Mouse (Mus musculus) naive thymus-derived CD4-positive, alpha-beta T cell, adult 2 months (primary cell): Measurements from ENCODE around the gene Lingo4.

Experiments used
- DNase-seq: peaks from one replicate; pipeline ENCODE4 v3.0.0-alpha.2; 2011; ENCODE audit warnings: low read depth

Gene Lingo4

DNA sequence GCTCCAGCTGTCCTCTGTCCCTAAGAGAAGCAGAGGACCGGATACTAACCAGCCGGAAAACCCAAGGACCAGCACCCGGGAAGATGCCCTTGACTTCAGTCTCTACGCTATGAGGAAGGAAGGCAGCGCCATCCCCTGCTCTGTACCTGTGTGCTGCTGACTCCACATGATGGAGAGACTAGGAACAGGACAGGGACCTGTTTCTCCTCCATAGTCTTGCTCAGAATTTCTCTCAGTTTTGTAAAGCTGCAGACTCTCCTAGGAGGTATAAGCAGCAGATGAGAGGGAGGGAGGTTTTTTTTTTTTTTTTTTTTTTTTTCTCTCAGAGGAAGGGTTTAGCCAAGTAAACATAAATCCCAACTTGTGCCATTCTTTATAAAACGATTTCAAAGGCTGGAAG, at the start of gene Lingo4:
TSS of gene Lingo4 (plus strand) at position 301 of the 400 bp plus-strand sequence.
- no peak for DNase-seq

DNA sequence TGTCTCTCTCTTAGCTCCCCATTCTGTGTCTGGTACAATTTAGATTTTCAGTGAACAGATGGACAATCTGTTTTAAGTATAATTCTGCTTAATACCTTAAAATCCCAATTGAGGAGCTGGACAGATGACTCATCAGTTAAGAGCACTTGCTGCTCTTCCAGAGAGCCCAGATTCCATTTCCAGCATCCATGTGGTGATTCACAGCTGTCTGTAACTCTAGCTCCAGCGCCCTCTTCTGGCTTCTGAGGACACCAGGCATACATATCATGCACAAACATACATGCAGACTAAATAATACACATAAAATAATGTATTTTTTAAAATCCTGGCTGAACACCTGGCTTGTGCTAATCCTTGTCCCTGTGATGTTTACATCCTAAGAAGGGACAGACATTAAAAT, 37.5 kb upstream of the Lingo4 start:
- no peak for DNase-seq

DNA sequence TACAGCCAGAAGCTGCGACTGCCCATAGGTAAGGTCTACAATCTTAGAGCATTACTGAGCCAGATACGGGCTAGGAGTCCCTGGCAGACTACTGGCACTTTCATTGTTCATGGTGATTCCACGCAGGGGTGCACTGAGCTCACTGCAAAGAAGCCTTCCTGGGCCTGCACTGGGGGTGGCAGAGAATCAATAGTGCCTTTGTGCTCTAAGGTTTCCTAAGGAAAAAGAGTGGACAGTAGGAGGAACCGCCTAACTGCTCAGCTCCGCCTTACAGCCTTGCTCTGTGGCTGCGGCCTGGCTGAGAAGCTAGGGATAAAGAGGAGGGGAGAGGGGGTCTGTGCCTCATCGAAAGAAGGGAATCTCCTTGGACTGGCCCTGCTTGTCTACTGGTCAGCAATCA, 36.2 kb upstream of the Lingo4 start, which contains the start of gene C2cd4d:
TSS of gene C2cd4d (plus strand) at position 301 of the 400 bp plus-strand sequence.
- DNase-seq: no peak

DNA sequence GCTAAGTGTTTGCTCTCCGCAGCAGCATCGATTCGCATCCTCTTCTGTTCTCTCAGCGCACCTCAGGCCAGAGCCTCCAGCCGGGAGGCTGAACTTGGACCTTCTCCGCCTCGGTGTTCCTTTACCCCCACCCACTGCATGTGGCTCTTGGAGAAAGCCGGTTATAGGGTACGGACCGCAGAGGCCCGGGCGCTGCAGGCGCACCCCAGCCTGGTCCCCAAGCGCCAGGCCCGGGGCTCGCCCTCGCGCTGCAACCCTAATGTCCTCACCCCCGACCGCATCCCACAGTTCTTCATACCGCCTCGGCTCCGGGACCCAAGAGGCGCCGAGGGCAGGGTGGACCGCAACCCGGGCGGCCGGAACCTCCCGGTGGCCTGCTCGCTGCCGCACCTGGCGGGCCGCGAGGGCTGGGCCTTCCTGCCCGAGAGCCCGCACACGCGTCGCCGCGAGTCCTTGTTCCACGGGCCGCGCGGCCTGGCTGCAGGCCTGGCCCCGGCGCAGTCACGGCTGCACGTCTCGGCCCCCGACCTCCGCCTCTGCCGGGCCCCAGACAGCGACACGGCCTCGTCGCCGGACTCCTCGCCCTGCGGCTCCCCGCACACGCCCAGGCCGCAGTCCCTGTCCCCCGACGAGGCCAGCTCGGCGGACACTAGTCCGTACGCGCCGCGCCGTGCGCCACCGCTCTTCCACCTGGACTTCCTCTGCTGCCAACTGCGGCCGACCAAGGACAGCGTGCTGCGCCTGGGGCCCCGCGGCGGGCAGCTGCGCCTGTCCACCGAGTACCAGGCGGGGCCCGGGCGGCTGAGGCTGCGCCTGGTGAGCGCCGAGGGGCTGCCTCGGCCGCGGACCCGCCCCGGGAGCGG, 34.8 kb upstream of the Lingo4 start:
- no peak for DNase-seq

DNA sequence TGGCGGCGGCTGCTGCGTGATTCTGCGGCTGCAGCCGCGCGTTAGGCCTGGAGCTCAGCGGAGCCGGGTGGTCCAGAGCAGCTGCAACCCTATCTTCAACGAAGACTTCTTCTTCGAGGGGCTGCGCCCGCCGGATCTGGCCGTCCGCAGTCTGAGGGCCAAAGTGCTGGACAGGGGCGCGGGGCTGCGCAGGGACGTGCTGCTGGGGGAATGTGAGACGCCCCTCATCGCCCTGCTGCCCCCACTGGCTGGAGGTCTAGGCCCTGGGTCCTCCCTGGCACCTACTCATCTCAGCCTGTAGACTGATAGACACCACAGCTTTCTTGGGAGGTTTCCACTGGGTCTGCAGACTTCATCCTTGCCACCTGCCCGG, 34.2 kb upstream of the Lingo4 start:
- DNase-seq: no peak

DNA sequence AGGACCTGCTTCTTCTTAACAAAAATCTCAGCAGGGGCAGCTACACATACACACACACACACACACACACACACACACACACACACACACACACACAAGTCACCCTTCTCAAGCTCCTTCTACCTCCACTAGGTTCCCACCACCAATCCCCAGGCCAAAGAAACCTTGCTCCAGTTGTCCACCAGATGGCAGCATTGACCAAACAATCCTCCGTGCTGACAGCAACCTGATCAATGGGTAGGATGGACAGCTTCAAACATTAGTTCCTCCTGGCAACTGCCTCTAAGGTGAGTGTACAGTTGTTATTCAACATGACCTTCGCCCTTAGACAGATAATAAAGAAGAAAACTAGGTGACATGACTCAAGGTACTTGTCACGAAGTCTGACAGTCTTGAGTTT, 31.6 kb upstream of the Lingo4 start:
- DNase-seq: peak; percentile 88

DNA sequence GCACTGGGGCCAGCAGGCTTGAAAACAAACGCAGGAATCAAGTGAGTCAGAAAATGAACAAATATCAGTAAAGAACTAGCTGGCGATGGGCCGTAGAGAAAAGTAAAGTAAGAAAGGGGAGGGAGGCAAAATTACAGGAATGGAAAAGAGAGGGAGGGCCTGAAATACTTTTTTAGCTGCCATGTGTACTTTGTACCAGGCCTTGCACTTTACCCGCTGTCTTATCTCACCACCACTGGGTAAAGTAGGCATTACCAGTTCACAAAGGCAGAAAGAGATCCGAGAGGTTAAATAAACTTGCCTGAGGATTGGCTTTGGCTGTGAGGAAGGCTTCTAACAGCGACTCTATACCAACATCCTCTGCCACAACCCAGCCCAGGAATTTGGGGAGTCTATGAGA, 30.8 kb upstream of the Lingo4 start:
- no peak for DNase-seq

DNA sequence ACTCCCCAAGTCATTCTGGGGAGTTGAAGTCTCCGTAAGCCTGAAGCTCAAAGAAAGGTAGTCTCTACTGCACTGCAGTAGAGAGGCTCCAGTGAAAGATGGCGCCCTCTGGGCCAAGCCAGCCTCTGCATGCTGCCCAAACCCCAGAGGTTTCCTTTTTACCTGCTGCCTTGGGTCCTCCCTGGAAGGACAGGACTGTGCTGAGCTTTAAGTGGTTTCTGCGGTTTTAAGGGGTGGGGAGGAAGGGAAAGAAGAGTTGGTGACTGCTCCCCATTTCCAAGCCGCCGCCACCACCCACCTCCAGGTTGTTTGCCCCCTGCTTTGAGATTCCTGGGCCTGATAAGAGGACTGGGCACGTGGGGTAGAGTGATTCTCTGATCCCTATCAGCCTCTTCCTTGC, 29.7 kb upstream of the Lingo4 start:
- no peak for DNase-seq

DNA sequence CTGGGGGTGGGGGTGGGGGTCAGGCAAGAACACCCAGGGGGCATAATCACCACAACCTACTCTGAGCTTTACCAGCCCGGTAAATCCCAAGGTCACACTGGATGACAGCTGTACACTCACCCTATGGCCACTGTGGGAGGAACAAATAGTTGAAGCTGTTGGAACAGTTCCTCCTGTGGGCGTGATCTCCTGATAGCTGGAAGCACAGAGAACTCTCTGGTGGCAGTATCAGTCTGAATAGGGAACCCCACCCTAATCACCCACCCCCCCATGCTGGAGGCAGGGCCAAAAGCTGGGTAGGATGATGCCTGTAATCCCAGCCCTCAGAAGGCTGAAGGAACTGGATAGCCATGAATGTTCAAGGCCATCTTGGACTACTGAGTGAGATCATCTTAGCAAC, 28.6 kb upstream of the Lingo4 start:
- no peak for DNase-seq

DNA sequence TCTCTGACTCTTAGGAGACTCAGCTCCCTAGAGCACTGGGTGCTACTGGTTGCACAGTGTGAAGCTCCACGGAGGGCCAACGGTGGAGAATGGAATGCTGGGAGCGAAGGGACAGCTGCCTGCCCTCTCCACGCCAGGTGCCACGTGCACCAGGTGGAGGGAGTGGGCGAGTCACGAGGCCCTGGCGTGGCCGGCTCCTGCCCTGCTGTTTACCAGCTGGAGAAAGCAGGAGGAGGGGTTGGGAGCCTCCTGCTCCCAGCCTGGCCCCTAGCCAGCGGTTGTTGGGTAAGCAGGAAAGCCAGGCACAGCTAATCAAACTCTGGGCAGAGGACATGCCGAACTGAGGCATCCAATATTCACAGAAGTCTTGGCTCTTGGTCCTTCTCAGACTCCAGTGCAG, 26.7 kb upstream of the Lingo4 start:
- no peak for DNase-seq

DNA sequence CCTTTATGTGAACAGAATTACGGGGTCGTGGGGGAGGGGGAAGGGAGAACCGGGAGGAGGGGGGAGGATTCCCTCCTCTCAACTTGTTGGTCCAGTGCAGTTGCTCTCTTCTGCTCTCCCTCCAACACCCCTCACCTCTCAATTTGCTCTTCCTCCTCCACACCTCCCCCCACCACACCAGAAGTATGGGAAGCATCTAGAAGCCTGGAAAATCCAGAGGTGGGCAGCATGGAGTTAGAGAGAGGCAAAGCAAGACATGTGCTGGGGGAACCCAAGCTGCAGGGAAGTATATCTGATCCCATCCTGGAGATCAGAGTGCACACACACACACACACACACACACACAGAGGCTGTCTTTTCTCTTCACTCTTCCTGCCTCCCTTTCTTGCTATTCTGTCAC, 26.3 kb upstream of the Lingo4 start:
- no peak for DNase-seq

DNA sequence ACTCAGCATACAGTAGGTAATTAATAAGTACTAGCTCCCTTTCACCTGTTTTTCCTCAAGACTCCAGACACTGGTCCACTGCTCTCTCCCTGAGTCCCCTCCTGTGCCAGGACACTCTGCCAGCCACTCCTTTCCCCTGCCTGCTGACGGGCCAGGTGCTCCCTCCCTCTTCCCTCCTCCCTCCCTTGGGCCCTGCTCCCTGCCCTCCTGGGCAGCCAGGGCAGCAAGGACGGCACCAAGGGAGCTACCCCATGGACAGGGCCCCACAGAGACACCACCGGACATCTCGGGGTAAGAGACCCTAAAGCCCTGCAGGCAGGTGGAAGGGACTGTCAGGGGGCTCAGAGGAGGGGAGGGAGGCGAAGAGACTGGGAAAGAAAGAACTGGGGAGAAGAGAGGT, 25.7 kb upstream of the Lingo4 start, which contains the start of gene Rorc:
TSS of gene Rorc (plus strand) at position 154 of the 400 bp plus-strand sequence.
- DNase-seq: no peak

DNA sequence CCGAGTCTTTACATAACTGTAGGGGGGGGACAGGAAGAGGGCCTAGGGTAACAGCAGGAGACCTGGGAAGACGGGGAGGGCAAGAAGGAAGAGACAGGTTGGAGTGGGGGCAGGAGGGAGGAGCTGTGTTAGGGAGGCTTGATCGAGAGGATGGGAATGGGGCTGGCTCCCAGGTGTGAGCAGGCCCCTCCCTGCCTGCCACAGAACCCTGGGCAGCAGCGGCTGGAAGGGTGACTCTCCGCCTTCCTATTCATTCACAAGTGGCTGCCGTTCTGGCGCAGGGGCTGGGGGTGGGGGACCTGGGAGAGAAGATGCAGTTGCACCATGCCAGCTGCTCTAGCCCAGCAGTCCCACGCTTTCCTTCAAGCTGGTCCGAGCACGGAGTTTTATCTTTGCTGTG, 25.2 kb upstream of the Lingo4 start:
- DNase-seq: no peak

DNA sequence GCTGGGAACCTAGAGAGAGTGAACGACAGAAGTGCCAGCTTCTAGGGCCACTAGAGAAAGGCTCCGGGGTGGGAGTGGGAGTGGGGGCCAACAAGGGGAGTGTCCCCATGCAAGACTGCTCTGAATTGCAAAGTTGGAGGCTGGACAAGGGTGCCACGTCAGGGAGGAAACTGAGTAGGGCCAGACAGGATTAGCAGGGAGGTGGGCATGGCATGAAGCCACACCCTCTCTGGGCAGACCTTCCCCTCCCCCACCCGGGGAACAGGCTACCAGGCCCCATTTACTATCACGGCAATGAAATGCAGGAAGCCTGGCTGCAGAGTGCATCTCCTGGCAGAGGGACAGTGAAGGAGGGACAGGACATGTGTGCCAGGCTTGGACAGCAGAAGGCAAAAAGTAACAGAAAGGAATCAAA, 24.7 kb upstream of the Lingo4 start:
- no peak for DNase-seq

DNA sequence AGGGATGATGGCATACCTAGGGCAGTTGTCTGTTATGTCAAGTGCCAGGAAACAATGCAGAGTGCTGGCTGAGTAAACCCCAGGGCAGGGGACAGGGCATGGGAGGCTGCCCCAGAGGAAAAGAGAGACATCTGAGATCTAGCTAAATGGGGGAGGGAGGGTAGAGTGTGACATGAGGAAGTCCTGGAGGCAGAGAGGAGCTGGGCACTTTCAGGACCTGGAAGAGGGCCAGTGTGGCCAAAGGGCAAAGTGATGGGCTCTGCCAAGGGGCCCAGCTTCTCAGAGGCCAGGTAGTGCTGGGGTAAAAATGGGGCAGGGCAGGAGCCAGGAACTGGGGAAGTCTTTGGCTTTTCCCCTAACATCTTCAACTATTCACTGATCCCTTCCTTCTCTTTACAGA, 23.7 kb upstream of the Lingo4 start:
- no peak for DNase-seq

DNA sequence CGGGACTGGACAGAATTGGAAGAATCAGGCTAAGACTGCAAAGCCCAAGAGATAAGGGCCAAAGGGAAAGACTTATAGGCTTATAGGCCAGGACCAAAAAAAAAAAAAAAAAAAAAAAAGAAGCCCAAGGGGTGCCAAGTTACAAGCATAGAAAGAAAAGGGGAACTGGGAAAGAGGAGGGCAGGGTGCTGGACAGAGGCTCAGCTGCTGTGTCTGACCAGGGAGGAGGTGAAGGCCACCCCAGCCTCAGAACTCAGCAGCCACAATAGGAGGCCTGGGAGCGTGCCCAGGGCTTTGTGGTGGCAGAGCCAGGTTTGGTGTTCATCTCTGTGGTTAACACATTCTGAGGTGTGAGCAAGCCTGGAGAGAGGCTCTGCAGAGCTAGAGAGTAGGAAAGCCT, 23.2 kb upstream of the Lingo4 start:
- no peak for DNase-seq

DNA sequence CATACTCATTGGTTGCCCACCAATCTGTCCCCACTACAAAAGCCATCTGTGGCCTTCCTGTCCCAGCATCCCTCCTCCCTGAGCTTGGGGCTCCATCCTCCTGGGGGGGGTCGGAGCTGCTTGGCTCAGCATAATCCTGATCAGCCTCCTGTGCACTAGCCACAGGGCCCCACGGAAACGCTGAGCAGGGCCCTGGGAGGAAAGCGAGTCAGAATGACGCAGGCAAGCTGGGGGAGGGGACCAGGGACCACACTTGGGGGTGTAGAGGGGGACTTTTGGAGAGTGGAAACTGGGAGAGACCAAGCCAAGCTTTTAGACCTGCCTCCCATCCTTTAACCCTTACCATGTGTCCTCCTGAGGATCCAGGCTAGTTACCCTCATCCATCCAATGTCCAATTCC, 22.5 kb upstream of the Lingo4 start:
- DNase-seq: no peak

DNA sequence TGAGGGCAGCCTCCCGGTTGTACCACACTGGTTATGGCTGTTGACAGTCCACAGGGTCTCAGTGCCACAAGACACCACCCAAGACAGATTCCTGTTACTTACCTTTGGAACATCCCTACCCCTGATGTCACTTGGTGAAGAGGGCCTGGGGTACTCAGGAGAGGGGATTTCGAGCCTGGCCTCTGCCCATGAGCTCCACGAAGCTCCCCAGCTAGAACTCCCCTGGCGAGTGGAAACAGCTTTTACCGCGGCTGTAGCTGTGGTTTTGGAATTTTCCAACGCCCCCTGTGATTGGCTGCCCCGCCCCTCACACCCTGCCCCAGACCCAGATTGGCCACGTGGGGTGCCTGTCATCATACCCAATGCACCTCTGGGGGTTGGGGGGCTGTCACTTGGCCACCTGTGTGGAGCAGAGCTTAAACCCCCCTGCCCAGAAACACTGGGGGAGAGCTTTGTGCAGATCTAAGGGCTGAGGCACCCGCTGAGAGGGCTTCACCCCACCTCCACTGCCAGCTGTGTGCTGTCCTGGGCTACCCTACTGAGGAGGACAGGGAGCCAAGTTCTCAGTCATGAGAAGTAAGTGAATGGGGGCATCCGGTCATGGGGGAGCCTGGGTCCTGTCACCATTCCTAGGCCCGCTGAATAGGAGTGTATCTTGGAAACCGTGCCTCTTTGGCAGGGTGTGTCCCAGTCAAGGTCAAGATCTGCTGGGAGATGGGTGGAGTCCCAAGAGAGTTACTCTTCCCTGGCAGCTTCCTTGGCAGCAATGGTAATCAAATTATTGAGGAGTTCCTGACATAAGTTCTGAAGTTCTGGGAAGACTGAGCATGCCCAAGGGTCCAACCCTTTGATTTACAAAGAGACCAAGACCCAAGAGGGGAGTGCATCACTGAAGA, 21.0 kb upstream of the Lingo4 start:
- DNase-seq: no peak

DNA sequence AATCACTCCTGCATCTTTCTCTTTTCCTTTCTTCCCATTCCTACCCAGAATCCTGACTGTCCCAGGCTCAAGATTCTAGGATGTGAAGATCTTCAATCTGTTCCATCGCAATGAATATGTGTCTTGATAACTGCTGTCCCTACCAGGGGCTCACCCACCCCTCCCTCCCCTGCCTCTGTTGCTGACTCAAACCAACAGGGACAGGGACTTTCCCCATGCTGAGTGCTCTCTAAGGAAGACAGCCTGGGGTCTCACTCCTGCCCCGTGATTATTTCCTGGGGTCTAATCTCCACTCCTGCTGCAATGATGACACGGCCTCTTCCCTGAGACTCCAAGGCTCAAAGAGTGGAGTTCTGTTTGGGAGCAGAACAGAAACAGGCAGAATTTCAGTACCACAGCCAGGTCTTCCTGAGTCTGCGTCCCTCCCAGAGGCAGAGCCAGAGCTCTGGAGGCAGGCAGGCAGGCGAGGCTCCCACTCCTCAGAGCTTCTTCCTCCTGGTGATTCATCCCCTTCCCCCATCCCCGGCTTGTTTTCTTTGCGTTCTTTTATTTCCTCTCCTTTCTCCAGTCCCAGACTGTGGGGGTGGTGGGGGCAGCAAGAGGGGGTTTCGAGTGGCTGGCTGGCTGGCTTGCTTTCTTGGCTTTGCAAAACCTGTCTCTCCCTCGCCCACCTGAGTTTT, 18.3 kb upstream of the Lingo4 start:
- no peak for DNase-seq

DNA sequence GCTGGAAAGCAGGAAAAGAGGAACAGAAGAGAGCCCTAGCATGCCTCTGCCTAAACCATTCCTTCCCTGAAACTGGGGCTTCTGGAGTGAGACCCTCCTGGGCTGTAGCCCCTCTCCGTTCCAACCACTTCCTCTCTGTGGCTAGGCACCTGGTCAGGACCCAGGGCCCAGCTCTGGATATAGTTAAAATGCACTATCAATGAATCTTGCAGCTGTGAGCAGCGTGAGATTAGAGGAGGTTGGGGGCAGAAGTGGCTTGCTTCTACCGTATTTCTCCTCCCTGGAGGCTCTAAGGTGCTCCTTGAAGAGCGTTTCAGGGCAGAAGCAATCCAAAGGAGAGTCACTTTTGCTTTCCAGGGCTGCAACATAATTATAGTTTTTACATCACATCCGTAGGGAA, 16.0 kb upstream of the Lingo4 start:
- DNase-seq: no peak

DNA sequence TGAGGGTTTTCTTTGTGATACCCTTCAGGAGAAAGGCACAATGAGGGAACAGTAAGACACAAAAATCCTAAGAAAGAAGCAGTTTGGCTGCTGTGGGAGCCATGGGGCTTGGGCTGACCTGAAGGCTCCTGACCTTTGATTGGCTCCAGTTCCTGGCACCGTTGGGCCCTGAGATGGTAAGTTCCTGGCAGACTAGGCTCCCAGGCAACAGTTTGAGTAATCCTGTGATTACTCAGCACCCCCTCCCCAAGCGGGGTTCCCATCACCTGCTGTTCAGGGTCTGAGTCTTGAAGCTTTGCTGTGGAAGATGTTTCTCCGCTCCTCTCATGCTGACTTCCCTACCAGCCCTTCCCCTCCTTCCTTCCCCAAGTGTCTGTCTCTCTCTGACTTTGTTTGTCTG, 14.8 kb upstream of the Lingo4 start:
- DNase-seq: no peak

DNA sequence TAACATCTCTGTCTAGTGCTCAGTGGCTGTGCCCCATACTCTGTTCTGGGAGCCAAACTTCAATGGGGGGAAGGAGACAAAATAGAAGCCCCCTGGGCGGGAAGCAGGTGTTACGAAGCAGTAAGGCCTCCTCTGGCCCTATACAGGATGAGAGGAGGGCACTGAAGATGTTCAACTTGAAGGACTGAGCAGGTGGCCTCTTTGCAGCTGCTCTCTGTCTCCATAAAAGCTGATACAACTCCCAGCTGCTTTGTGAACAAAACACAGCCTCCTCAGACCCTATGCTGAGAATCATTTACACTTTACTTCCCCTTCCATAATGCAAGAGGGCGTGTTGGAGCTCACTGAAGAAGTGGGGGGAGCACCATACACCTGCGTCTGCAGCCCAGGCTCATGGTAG, 11.6 kb upstream of the Lingo4 start:
- no peak for DNase-seq

DNA sequence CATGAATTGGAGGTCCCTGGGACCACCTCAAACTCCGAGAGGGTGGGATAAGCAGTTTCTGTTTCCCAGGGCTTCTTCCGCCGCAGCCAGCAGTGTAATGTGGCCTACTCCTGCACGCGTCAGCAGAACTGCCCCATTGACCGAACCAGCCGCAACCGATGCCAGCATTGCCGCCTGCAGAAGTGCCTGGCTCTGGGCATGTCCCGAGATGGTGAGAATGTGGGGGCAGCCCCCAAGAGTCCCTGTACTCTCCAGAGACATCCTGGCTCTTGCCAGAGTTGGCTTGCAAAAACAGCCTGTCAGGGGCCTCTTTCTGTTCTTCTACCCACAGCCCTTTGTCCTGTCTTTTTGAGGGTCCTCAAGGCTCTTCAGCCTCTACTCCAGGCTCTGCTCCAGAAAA, 10.9 kb upstream of the Lingo4 start:
- DNase-seq: no peak
